Mouse (Mus musculus): Measurements from ENCODE around the gene Lilr4b.

GRCm38 (mm10) chr10:51435684-51436083, 44.7 kb upstream of the Lilr4b start:
- TF ChIP-seq CTCF (conservative IDR thresholded peaks at IDR 0.05; ENCODE audit: low read length) (no peak), NANOG (IDR thresholded peaks at IDR 0.05; ENCODE audit: borderline replicate concordance, low read length) (no peak), POU5F1 (IDR thresholded peaks at IDR 0.05; ENCODE audit: borderline replicate concordance, low read length) (no peak)
